Mouse (Mus musculus): ENCODE measurements around the gene Plet1. TPM values are rescaled to one million over a fixed set of nuclear protein-coding genes. Genes with fewer than 3 reads are reported as not detected.

The Plet1 gene
- polyA plus RNA-seq, 1 experiment from 2014 or later, result 9.5 TPM

GRCm38 (mm10) chr9:50475745-50476144 lies 18.6 kb upstream of the Plet1 start:
- no peak overlapping the region for H3K27ac ChIP-seq
- 73% methylated on average over 8 of the region's 8 CpGs for WGBS
- H3K9ac ChIP-seq, result no peak overlapping the region

GRCm38 (mm10) chr9:50476651-50477050 lies 17.7 kb upstream of the Plet1 start:
- 0 out of 2 replicates have a peak, but pooled peaks cover 4% of the 10 kb centered on the region for H3K27me3 ChIP-seq
- H3K9ac ChIP-seq, result no peak overlapping the region
- no peak overlapping the region for H3K4me3 ChIP-seq
- H3K4me2 ChIP-seq, result no peak overlapping the region
- H3K36me3 ChIP-seq, result no peaks in the 10 kb centered on the region
- H3K4me1 ChIP-seq, result peaks cover 9% of the 10 kb centered on the region; the same call in 1 of the 2 replicates
- ATAC-seq (ENCODE audit: insufficient number of reproducible peaks, low FRiP score, low TSS enrichment, low read depth), result no peak
- WGBS, result 54% methylated on average over 7 of the region's 7 CpGs
- no peak overlapping the region for H3K27ac ChIP-seq
- no peaks in the 10 kb centered on the region for H3K9me3 ChIP-seq

More at GRCm38 (mm10) chr9:50475745-50476144, 18.6 kb upstream of the Plet1 start:
- Histone ChIP-seq H3K4me1 (peaks cover 9% of the 10 kb centered on the region; the same call in 1 of the 2 replicates), H3K4me2 (no peak overlapping the region), H3K4me3 (no peak overlapping the region), H3K27me3 (0 out of 2 replicates have a peak, but pooled peaks cover 4% of the 10 kb centered on the region), H3K9me3 (no peaks in the 10 kb centered on the region), H3K36me3 (no peaks in the 10 kb centered on the region)
- no peak for ATAC-seq (ENCODE audit: insufficient number of reproducible peaks, low FRiP score, low TSS enrichment, low read depth)

- 73% methylated on average over 9 of the region's 9 CpGs for WGBS
- no peak overlapping the region for H3K9ac ChIP-seq
- H3K4me2 ChIP-seq, result no peak overlapping the region
- H3K27ac ChIP-seq, result no peak overlapping the region
- no peaks in the 10 kb centered on the region for H3K9me3 ChIP-seq
- peaks cover 9% of the 10 kb centered on the region; the same call in 1 of the 2 replicates for H3K4me1 ChIP-seq
- H3K4me3 ChIP-seq, result no peak overlapping the region
- no peaks in the 10 kb centered on the region for H3K36me3 ChIP-seq
- H3K27me3 ChIP-seq, result 0 out of 2 replicates have a peak, but pooled peaks cover 4% of the 10 kb centered on the region
- ATAC-seq (ENCODE audit: insufficient number of reproducible peaks, low FRiP score, low TSS enrichment, low read depth), result no peak
These were observed 17.1 kb upstream of the Plet1 start for GRCm38 (mm10) chr9:50477270-50477669.

- 20% methylated on average over 5 of the region's 5 CpGs for WGBS
These were observed 15.5 kb upstream of the Plet1 start for GRCm38 (mm10) chr9:50478826-50479225.

GRCm38 (mm10) chr9:50479476-50479875 lies 14.8 kb upstream of the Plet1 start:
- Histone ChIP-seq H3K4me1 (peaks cover 9% of the 10 kb centered on the region; the same call in 1 of the 2 replicates), H3K4me3 (no peak overlapping the region), H3K4me2 (no peak overlapping the region), H3K9me3 (no peaks in the 10 kb centered on the region), H3K27ac (no peak overlapping the region), H3K27me3 (0 out of 2 replicates have a peak, but pooled peaks cover 4% of the 10 kb centered on the region), H3K9ac (no peak overlapping the region), H3K36me3 (no peaks in the 10 kb centered on the region)
- 33% methylated on average over 8 of the region's 8 CpGs for WGBS
- ATAC-seq (ENCODE audit: insufficient number of reproducible peaks, low FRiP score, low TSS enrichment, low read depth), result no peak

More at GRCm38 (mm10) chr9:50478826-50479225, 15.5 kb upstream of the Plet1 start:
- no peak for ATAC-seq (ENCODE audit: insufficient number of reproducible peaks, low FRiP score, low TSS enrichment, low read depth)
- no peak overlapping the region for H3K4me2 ChIP-seq
- H3K36me3 ChIP-seq, result no peaks in the 10 kb centered on the region
- peaks cover 9% of the 10 kb centered on the region; the same call in 1 of the 2 replicates for H3K4me1 ChIP-seq
- H3K4me3 ChIP-seq, result no peak overlapping the region
- 0 out of 2 replicates have a peak, but pooled peaks cover 4% of the 10 kb centered on the region for H3K27me3 ChIP-seq
- no peak overlapping the region for H3K9ac ChIP-seq
- H3K27ac ChIP-seq, result no peak overlapping the region
- H3K9me3 ChIP-seq, result no peaks in the 10 kb centered on the region

GRCm38 (mm10) chr9:50482743-50483142 lies 11.6 kb upstream of the Plet1 start:
- H3K9ac ChIP-seq, result no peak overlapping the region
- H3K36me3 ChIP-seq, result no peaks in the 10 kb centered on the region
- H3K9me3 ChIP-seq, result no peaks in the 10 kb centered on the region
- peaks cover 14% of the 10 kb centered on the region for H3K4me1 ChIP-seq
- no peak overlapping the region for H3K4me3 ChIP-seq
- H3K4me2 ChIP-seq, result no peak overlapping the region
- H3K27me3 ChIP-seq, result 0 out of 2 replicates have a peak, but pooled peaks cover 4% of the 10 kb centered on the region
- no peak for ATAC-seq (ENCODE audit: insufficient number of reproducible peaks, low FRiP score, low TSS enrichment, low read depth)
- 83% methylated on average over 8 of the region's 8 CpGs for WGBS
- H3K27ac ChIP-seq, result no peak overlapping the region

- Histone ChIP-seq H3K27ac (no peak overlapping the region), H3K27me3 (no peaks in the 10 kb centered on the region), H3K4me3 (no peak overlapping the region), H3K4me2 (peak overlapping the region; percentile 17; the same call in 1 of the 2 replicates), H3K9ac (no peak overlapping the region), H3K9me3 (no peaks in the 10 kb centered on the region), H3K4me1 (peaks cover 6% of the 10 kb centered on the region; the same call in 1 of the 2 replicates), H3K36me3 (no peaks in the 10 kb centered on the region)
- no peak for ATAC-seq (ENCODE audit: insufficient number of reproducible peaks, low FRiP score, low TSS enrichment, low read depth)
- 12% methylated on average over 10 of the region's 10 CpGs for WGBS
These were observed 8.8 kb upstream of the Plet1 start for GRCm38 (mm10) chr9:50485521-50485920.

- no peak overlapping the region for H3K4me2 ChIP-seq
- H3K27me3 ChIP-seq, result no peaks in the 10 kb centered on the region
- H3K4me3 ChIP-seq, result no peak overlapping the region
- no peaks in the 10 kb centered on the region for H3K36me3 ChIP-seq
- no peak overlapping the region for H3K27ac ChIP-seq
- ATAC-seq (ENCODE audit: insufficient number of reproducible peaks, low FRiP score, low TSS enrichment, low read depth), result no peak
- H3K4me1 ChIP-seq, result peaks cover 2% of the 10 kb centered on the region; the same call in 1 of the 2 replicates
- no peaks in the 10 kb centered on the region for H3K9me3 ChIP-seq
- no peak overlapping the region for H3K9ac ChIP-seq
These were observed 3.5 kb upstream of the Plet1 start for GRCm38 (mm10) chr9:50490836-50491235.

GRCm38 (mm10) chr9:50491531-50492045 lies 2.7 kb upstream of the Plet1 start:
- H3K27ac ChIP-seq, result no peak overlapping the region
- 70% methylated on average over 2 of the region's 2 CpGs for WGBS
- H3K4me1 ChIP-seq, result peaks cover 3% of the 10 kb centered on the region; the same call in 1 of the 2 replicates
- no peak for ATAC-seq (ENCODE audit: insufficient number of reproducible peaks, low FRiP score, low TSS enrichment, low read depth)
- H3K27me3 ChIP-seq, result no peaks in the 10 kb centered on the region
- no peak overlapping the region for H3K9ac ChIP-seq
- no peak overlapping the region for H3K4me3 ChIP-seq
- no peak overlapping the region for H3K4me2 ChIP-seq
- no peaks in the 10 kb centered on the region for H3K36me3 ChIP-seq
- no peaks in the 10 kb centered on the region for H3K9me3 ChIP-seq

GRCm38 (mm10) chr9:50493777-50494176 lies 548 bp upstream of the Plet1 start:
- no peaks in the 10 kb centered on the region for H3K27me3 ChIP-seq
- H3K4me1 ChIP-seq, result peaks cover 3% of the 10 kb centered on the region; the same call in 1 of the 2 replicates
- H3K9ac ChIP-seq, result no peak overlapping the region
- no peak overlapping the region for H3K4me3 ChIP-seq
- H3K27ac ChIP-seq, result no peak overlapping the region
- 72% methylated on average over 2 of the region's 2 CpGs for WGBS
- H3K4me2 ChIP-seq, result no peak overlapping the region
- no peak for ATAC-seq (ENCODE audit: insufficient number of reproducible peaks, low FRiP score, low TSS enrichment, low read depth)
- H3K9me3 ChIP-seq, result no peaks in the 10 kb centered on the region
- H3K36me3 ChIP-seq, result no peaks in the 10 kb centered on the region

- peaks cover 3% of the 10 kb centered on the region; the same call in 1 of the 2 replicates for H3K4me1 ChIP-seq
- no peak overlapping the region for H3K27ac ChIP-seq
- ATAC-seq (ENCODE audit: insufficient number of reproducible peaks, low FRiP score, low TSS enrichment, low read depth), result no peak
- H3K36me3 ChIP-seq, result no peaks in the 10 kb centered on the region
- H3K9ac ChIP-seq, result no peak overlapping the region
- WGBS, result 81% methylated on average over 10 of the region's 10 CpGs
- H3K27me3 ChIP-seq, result no peaks in the 10 kb centered on the region
- H3K9me3 ChIP-seq, result no peaks in the 10 kb centered on the region
- no peak overlapping the region for H3K4me3 ChIP-seq
- no peak overlapping the region for H3K4me2 ChIP-seq
These were observed 1.3 kb downstream of the Plet1 start for GRCm38 (mm10) chr9:50495405-50496150.

- Histone ChIP-seq H3K4me3 (no peak overlapping the region), H3K4me2 (no peak overlapping the region), H3K4me1 (peaks cover 3% of the 10 kb centered on the region; the same call in 1 of the 2 replicates), H3K9ac (no peak overlapping the region), H3K27me3 (no peaks in the 10 kb centered on the region), H3K9me3 (no peaks in the 10 kb centered on the region), H3K36me3 (no peaks in the 10 kb centered on the region), H3K27ac (no peak overlapping the region)
- 61% methylated on average over 6 of the region's 6 CpGs for WGBS
- no peak for ATAC-seq (ENCODE audit: insufficient number of reproducible peaks, low FRiP score, low TSS enrichment, low read depth)
These were observed 1.8 kb downstream of the Plet1 start for GRCm38 (mm10) chr9:50496151-50496505.

Data from limb, embryonic 15.5 days (tissue).